Mouse (Mus musculus) liver, embryonic 14.5 days (tissue): Measurements from ENCODE around the gene Gpr37l1.

Experiments
- CTCF ChIP-seq: IDR thresholded peaks from 2 replicates; pipeline ENCODE4 v1.5.1; 2016; ENCODE audit warnings: antibody characterized with exemption, low read depth, control low read depth
- EP300 ChIP-seq: IDR thresholded peaks from 2 replicates; pipeline ENCODE4 v1.6.1; 2016; ENCODE audit warnings: antibody characterized with exemption, low read depth

DNA sequence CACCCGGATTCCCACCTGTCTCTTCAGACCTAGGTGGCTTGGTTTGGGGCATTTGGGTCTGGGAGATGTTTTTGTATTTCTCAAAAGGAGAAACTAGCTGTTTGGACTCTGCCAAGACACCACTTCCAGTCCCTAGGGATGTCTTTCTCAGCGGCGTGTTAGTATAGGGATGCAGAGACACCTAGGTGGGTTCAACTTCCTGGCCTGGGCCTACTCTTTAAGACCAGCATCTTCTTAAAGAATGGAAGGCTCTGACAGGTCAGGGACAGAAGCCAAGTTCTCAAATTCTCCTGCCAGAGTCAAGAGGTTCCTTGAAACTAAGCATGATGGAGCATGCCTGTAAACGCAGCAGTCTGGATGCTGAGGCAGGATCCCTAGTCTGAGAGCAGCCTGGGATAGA lies 19.0 kb downstream of the Gpr37l1 start:
- TF ChIP-seq CTCF (no peak), EP300 (no peak)
